Mouse (Mus musculus) G1E (cell line): Measurements from ENCODE around the gene Cptp. TPM values are rescaled to one million over a fixed set of nuclear protein-coding genes. Genes with fewer than 3 reads are reported as not detected.

Source experiments
- ATAC-seq: 2 replicates; pipeline ENCODE4 v1.8.0; 2016; ENCODE audit warnings: mild to moderate bottlenecking; ENCODE audit not compliant: insufficient number of reproducible peaks, poor library complexity, low FRiP score, severe bottlenecking; ENCODE audit errors: extremely low read depth
- DNase-seq: peaks from one replicate; pipeline ENCODE4 v3.0.0; 2012; ENCODE audit warnings: low spot score
- H3K27me3 ChIP-seq: 2 replicates; pipeline ENCODE4 v1.6.1; 2012; ENCODE audit warnings: mild to moderate bottlenecking, low read length, inconsistent platforms; ENCODE audit not compliant: insufficient read depth
- H3K36me3 ChIP-seq: replicated peaks from 2 replicates; pipeline ENCODE3; 2012; ENCODE audit warnings: mild to moderate bottlenecking, inconsistent platforms
- H3K4me1 ChIP-seq: 2 replicates; pipeline ENCODE4 v1.6.1; 2012; ENCODE audit warnings: low read depth, low read length, inconsistent platforms, mixed read lengths; ENCODE audit not compliant: insufficient read depth
- H3K4me3 ChIP-seq: 2 replicates; pipeline ENCODE4 v1.5.1; 2012; ENCODE audit warnings: low read depth, mild to moderate bottlenecking, inconsistent platforms, low read length, moderate library complexity, mixed read lengths
- H3K9me3 ChIP-seq: replicated peaks from 2 replicates; pipeline ENCODE4 v1.6.1; 2012; ENCODE audit warnings: inconsistent platforms
- CTCF ChIP-seq: IDR thresholded peaks from 2 replicates; pipeline ENCODE4 v1.5.1; 2012; ENCODE audit warnings: low read depth, low read length, inconsistent platforms, mixed read lengths
- GATA1 ChIP-seq: IDR thresholded peaks from 2 replicates; pipeline ENCODE4 v1.6.1; 2012; ENCODE audit warnings: borderline replicate concordance, low read length, inconsistent platforms, mixed read lengths
- GATA2 ChIP-seq: IDR thresholded peaks from 2 replicates; pipeline ENCODE4 v1.6.1; 2012; ENCODE audit warnings: low read depth, low read length, inconsistent platforms, borderline replicate concordance
- POLR2AphosphoS5 ChIP-seq: IDR thresholded peaks from 2 replicates; pipeline ENCODE4 v1.6.1; 2012; ENCODE audit warnings: low read depth, low read length, inconsistent platforms; ENCODE audit not compliant: insufficient replicate concordance
- TAL1 ChIP-seq: conservative IDR thresholded peaks from 2 replicates; pipeline ENCODE4 v1.6.1; 2012; ENCODE audit warnings: low read depth, low read length, inconsistent platforms, mixed read lengths
- polyA plus RNA-seq: library from polyadenylated mRNA; stranded (reverse); fragments of >175 nt; gene quantifications from 2 replicates; pipeline ENCODE4 v1.2.3, GENCODE M21; 2012
- total RNA-seq, 2 experiments: library from RNA; stranded (forward) in 1 of 2; stranded (reverse) in 1 of 2; fragments of 200-1000 nt in 1 of 2; fragments of >200 nt in 1 of 2; fragmentation: Nextera tagmentation in 1 of 2; gene quantifications; 2 replicates each; pipeline ENCODE4 v1.2.3; 2014 to 2017

The Cptp gene
- total and polyA plus RNA-seq, 3 experiments, result 3.6 to 9.3 (median 6.7) TPM

DNA sequence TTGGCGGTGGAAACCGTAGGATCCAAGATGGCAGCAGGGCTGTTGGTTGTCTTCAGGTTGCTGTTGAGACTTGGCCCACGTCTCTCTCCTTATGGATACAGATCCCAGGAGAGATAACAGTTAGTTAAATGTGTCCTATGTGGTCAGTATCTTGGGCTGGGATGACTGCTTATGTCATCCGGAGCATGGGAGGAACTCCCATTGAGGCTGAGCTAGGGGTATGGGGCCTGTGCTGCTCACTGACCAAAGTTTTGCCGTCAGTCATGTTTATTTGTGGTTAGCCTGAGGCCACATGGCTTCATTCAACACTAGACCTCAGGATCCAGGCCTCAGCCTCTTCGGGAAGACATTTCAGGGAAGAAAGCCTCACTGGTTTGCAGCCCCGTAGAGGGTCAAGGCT lies 2.2 kb upstream of the Cptp start:
- Histone ChIP-seq H3K9me3 (no peaks in the 10 kb centered on the region), H3K4me3 (no peak overlapping the region), H3K36me3 (peaks cover 68% of the 10 kb centered on the region), H3K4me1 (peaks cover 33% of the 10 kb centered on the region), H3K27me3 (no peaks in the 10 kb centered on the region)
- ATAC-seq, result no peak
- no peak for DNase-seq
- TF ChIP-seq POLR2AphosphoS5 (no peak), GATA1 (no peak), CTCF (no peak), GATA2 (no peak), TAL1 (no peak)

DNA sequence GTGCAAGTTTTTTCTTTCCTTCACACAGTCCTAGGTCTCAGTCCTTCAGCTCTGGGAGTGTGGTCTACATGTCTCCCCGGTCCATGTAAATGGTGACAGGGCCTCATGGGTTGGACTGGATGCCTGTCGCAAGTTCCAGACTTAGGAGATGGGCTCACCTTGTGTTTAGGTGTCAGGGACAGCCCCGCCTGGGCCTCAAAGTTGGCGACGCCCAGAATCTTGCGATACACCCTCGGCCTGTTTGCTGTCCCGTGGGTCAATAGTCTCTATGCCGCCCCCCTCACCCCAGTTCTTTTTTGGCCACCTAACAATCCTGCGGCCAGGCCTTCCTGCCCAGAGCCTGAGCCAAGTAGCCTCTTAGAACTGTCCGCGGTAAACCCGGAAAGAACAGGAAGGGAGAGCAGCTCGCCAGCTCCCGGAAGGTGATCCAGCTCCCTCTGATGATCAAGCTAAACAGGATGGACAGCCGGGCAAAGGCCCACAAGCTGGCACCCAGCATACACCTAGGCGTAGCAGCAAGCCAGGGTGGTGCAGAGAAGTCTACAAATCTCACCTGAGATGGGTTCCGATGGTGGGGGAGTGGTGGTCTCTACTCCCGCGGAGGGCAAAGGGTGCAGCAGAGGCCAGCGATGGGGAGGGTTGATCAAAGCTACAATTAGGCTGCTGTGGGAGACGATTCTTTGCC lies 484 bp downstream of the Cptp start:
- no peaks in the 10 kb centered on the region for H3K9me3 ChIP-seq
- H3K36me3 ChIP-seq, result peaks cover 68% of the 10 kb centered on the region
- TF ChIP-seq TAL1 (no peak), GATA1 (no peak), GATA2 (no peak), POLR2AphosphoS5 (no peak)
- peaks cover 33% of the 10 kb centered on the region for H3K4me1 ChIP-seq
- no peaks in the 10 kb centered on the region for H3K27me3 ChIP-seq
- peak overlapping the region; percentile 77 for H3K4me3 ChIP-seq
- ATAC-seq (0 out of 2 replicates have a peak, but pooled peaks have one; percentile 5), DNase-seq (peak; percentile 42)

DNA sequence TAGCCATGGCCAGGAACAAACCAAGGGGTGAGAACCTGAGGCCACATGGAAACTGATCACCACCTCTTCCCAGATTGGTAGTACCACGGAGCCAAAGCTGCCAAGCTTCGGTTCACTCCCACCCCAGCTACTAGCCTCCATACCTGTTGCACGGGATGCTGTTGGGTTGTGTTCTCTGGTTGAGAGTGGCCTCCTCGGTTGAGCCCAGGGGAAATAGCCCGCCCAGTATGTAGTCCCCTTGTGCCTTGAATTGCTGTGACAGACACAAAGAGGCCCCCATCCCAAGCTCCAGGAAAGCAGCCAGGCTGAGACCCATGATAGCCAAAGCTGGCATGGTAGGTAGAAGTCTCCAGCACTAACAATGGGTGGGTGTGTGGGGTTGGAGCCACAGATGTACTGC lies 6.2 kb downstream of the Cptp start, which contains the start of gene Tas1r3:
Gene Tas1r3, minus strand, starts transcription at position 362 of the 400 bp plus-strand sequence.
- no peaks in the 10 kb centered on the region for H3K9me3 ChIP-seq
- DNase-seq (no peak), ATAC-seq (no peak)
- peaks cover 97% of the 10 kb centered on the region for H3K36me3 ChIP-seq
- H3K4me3 ChIP-seq, result no peak within 1 kb of the TSS
- peaks cover under 1% of the 10 kb centered on the region; the same call in 1 of the 2 replicates for H3K4me1 ChIP-seq
- TF ChIP-seq GATA2, result no peak
- no peak for TF ChIP-seq TAL1
- no peak for TF ChIP-seq GATA1
- no peak for TF ChIP-seq CTCF
- no peaks in the 10 kb centered on the region for H3K27me3 ChIP-seq

DNA sequence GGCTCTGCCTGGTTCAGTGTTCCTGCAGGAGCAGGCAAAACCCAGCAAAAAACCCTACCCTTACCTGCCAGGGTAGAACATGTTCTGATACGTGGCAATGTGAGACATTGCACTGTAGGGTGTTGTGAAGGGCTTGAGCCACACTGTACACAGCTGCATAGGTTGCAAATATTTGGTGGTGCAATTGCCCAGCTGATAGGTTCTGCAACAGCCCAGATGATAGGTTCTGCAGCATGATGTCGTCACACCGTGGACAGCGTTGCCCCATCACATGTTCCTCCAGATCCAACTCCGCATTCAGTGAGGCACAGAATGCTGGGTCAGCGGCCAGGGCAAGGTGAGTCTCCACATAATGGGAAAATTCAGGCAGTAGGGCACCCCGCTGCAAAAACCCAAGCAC lies 7.5 kb downstream of the Cptp start:
- Histone ChIP-seq H3K4me1 (peaks cover 6% of the 10 kb centered on the region), H3K9me3 (no peaks in the 10 kb centered on the region), H3K4me3 (no peak overlapping the region), H3K36me3 (peaks cover 99% of the 10 kb centered on the region), H3K27me3 (no peaks in the 10 kb centered on the region)
- no peak for DNase-seq
- TF ChIP-seq GATA1 (no peak), POLR2AphosphoS5 (no peak), CTCF (no peak), TAL1 (no peak), GATA2 (no peak)
- no peak for ATAC-seq

GRCm38 (mm10) chr4:155859318-155859717 lies 9.9 kb downstream of the Cptp start:
- H3K4me3 ChIP-seq, result no peak overlapping the region
- no peaks in the 10 kb centered on the region for H3K9me3 ChIP-seq
- ATAC-seq (no peak; the same call in 1 of the 2 replicates), DNase-seq (peak; percentile 60)
- H3K4me1 ChIP-seq, result peaks cover 22% of the 10 kb centered on the region
- peaks cover 99% of the 10 kb centered on the region for H3K36me3 ChIP-seq
- TF ChIP-seq TAL1 (no peak), GATA2 (no peak), CTCF (no peak), POLR2AphosphoS5 (no peak), GATA1 (no peak)
- no peaks in the 10 kb centered on the region for H3K27me3 ChIP-seq

DNA sequence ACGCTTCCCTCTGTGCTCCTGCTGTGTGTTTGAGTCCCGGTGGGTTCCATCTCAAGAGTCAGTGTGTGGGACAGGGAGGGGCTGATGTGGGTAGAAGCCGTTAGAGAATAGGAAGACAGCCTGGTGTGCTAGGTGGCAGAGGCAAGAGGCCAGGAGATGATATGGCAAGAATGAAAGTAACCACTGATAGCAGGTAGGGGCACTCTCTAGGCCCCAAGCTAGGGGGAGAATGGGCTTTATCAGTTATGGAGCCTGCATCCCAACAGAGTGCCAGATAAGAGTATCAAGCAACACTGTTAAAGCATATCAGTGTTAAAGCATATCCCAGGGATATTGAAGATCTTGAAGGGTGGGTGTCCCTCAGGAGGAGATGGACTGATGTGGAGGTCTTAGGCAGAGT lies 12.4 kb downstream of the Cptp start:
- no peak for TF ChIP-seq CTCF
- no peak for TF ChIP-seq GATA2
- Histone ChIP-seq H3K27me3 (no peaks in the 10 kb centered on the region), H3K9me3 (no peaks in the 10 kb centered on the region), H3K4me1 (peaks cover 23% of the 10 kb centered on the region), H3K4me3 (peak overlapping the region; percentile 24; the same call in 1 of the 2 replicates), H3K36me3 (peaks cover 100% of the 10 kb centered on the region)
- ATAC-seq (no peak), DNase-seq (no peak)
